Mouse (Mus musculus) layer of hippocampus, postnatal 36 days (tissue): Measurements from ENCODE around the gene 1700016D06Rik. TPM values are rescaled to one million over a fixed set of nuclear protein-coding genes. Genes with fewer than 3 reads are reported as not detected.

ENCODE experiments used
- DNase-seq, 2 experiments: peaks; one replicate each; pipeline ENCODE4 v3.0.0; 2022
- total RNA-seq, 2 experiments: library from RNA; stranded (reverse); gene quantifications; 2 replicates each; pipeline ENCODE4 v1.2.3; 2021

1700016D06Rik gene
- total RNA-seq, 2 experiments from 2014 or later = not detected

DNA sequence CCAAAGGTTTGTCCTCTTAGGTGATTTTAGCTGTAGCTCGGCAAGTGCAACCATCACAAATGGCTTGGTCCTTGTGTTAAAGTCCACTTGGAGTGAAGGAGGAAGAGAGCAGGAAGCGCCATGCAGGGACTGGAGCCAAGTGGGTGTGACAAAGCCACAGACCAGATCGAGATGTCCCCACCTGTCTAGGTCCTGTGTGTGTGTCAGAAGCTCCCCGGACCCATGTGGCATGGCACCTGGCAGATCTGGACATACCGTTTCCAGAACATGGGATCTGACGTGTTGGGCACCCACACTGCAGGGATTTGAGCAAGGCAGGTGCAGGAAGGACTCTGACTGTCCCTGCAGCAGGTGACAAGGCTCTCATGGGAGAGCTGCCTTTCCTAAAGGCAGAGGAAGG, 565 bp upstream of the 1700016D06Rik start:
- no peak for DNase-seq

DNA sequence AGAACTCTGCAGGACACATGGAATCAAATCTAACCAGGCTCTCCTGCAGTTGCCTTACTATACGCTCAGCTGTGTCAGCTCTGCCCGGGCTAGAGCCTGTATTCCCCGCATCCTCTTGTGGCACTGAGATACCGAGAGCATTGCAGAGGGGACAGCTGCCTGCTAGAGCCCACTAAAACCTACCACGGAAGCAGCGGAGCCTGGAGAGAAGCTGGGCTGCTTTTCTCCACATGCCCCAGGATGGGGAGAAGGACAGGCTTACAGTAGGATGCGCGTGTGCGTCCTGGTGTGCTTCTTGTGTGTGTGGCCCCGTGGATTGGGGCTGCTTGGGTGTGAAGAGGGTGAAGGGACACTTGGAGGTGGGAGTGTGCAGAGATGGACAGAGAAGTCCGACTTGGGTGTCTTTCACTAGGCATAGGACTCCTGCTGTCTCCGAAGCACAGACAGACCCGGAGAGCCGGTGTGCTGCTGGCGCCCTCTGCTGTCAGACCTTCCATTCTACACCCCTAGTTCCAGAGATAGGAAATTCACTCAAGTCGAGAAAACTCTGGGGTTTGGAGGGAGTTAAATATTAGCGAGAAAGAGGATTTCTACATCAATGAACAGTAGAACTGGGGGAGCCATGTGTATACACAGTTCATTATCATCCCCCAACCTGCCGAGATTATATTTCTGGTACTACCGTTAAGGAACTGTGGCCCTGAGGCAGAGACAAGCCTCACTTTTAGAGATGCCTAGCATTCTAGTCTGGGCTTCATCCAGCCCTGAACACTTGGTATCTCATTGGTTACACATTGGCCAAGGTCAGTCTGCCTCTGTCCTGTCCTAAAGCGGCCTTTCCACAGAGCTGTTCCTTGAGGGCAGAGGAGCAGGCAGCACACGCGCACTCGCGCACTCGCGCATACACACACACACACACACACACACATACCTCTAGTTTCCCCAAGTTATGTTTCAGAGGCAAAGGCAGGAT, 517 bp downstream of the 1700016D06Rik start:
- DNase-seq = peak; percentile 82 to 85

DNA sequence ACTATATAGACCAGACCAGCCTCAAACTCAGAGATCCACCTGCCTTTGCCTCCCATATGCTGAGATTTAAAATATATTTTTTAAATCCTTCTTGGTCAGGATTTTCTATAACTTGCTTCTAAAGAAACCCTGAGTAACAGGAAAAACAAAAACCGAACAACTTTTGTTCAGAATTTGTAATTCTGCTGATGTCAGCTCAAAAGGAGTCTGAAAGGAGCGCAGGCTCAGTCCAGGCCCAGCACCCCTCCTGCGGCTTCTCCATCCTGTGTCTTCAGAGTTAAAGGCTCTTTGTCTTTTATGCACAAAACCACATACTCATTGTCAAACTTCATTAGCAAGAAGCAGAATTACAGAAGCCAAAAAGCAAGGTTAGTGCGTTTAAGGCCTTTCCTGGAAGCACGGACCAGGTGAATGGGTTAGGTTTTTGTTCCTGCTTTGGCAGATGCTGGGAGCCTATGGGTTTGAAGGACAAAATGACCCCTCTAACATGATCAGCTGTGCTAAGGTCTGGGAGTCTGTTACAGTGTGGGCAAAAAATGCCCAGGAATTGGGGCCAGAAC, 1.3 kb downstream of the 1700016D06Rik start:
- DNase-seq = no peak

DNA sequence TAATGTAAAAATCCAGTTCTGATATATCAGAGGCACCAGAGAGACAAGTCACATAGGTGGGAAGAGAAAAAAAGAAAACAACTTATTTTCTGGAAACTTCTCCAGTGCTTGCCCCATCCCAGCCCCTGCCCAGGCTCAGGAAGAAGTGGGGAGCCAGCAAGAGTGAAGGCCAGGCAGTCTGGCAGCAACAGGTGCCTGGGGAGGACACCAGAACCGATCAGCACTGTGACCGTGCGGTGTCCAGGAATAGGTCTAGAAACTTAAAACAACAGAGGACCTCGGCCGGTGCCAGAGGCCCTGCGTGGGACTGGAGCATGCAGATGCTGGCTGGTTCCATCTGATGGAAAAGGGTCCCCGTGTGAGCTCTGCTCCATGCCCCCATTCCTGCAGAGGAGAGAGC, 3.4 kb downstream of the 1700016D06Rik start:
- no peak for DNase-seq

DNA sequence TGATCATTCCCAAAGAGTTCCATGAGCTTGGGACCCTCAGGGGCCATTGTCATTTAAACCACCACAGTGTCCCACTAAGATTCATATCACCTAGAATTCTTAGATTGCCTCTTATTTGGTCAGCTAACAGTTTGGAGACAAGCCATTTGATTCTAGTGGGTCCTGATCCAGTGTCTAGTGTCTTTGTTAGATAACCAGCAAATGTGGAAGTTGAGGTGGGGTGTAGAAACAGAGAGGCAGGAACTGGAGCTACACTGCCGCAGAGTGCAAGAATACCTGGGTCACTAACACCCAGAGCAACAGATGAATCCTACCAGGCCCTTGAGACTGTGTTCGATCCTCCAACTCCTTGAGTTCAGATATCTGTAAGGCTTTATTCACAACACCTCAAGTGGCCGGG, 4.7 kb downstream of the 1700016D06Rik start:
- DNase-seq = no peak

DNA sequence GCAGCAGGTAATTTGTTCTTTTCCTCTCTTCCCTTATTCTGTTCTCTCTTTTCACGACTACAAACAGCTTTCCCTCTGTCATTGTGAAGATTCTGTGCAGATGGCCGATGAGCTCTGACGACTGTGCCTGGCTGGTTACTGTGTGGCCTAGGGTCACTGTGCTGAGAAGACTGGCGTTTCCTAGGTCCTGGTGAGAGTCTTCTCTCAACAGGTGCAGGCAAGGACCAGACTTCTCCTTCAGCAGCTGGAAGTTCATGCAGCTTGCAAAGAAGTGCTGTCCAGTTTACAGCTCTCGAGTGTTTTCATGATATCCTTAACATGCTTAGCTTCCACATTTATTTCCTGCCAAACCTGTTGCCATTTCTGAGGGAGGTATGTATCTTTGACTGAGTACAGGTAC, 6.9 kb downstream of the 1700016D06Rik start:
- DNase-seq = no peak

DNA sequence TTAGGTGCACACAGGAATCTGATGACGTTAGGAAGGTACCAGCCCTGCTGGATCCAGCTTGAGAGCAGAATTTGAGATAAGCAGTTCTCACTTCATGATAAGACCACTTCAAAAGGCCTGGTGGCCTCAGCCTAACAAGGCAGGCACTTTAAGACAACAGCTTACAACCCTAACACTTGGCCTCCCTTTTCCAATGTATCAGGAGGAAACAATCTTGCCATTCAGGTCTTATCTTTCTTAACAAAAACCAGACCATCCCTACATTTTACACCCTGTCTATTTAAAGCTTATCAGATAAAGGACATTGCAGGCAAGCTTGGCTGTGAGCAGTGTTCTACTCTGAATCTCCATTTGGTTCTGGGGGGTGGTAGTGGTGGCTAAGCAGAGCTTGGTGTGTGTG, 8.4 kb downstream of the 1700016D06Rik start:
- no peak for DNase-seq

DNA sequence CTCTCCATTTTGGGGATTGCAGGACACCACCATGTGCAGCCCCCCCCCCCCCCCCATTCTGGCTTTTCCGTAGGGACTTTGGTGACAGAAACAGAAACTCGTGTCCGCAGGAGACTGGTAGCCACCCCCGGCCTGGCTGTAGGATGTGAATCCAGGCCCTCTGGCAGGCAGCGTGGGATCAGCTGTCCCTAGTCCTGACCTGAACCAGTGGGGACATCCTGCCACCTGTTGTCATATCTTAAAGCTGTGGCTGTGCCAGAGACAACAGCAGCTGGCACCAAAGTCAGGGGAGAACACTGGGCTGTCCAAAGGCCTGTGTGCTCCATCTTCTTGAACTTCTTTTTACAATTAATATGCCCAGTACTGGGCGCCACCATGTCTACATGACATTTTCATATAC, 9.1 kb downstream of the 1700016D06Rik start:
- no peak for DNase-seq

DNA sequence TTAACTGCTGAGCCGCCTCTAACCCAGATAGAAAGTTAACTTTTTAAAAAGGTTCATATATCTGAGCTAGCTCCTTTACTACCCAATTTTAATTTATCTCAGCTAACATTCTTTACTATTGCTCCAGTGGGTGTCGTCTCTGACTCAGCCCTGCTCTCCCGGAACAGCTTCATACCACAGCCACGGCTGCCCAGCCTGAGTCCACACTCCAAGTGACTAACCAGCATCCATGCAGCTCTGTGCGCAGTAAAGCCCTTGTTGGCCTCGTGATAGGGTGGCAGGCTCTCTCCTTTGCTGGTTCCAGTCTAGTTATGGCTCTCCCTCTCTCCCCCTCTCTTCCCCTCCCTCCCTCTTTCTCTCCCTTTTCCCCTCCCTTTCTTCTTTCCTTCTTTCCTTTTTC, 9.6 kb downstream of the 1700016D06Rik start:
- no peak for DNase-seq

DNA sequence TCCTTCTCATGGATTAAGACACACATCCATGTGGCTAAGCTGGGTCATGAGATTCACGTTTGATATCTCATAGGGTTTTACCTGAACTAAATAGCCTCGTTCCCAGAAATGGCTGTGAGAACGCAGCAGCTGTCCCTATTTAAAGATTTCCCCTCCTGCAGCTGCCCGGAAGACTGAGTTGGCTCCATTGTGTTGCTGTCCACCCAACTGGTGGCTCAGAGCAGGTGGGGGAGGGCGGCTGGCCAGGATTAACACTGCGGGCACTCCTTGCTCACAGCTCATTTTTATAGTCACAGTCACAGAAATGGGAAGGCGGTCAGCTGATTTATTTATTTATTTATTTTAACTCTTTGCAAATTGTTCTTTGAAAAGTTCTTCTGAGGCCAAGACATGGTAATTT, 10.9 kb downstream of the 1700016D06Rik start:
- DNase-seq = no peak

DNA sequence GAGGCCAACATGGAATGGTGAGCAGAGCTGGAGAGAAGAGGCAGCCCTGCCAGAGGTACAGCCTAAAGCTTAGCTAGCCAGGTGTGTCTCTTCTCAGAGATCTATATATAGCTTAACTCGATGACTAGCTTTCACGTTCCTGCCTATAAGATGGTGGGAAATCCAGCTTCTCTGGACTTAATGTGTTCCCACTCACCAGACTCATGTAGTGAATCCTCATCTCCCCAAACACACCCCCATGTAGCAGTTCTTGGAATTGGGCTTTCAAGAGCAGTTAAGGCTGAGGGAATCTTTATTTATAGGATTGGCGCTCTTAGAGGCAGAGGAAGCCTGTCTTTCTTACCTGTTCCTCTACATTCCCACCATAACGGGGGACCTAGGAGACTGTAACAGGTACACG, 13.6 kb downstream of the 1700016D06Rik start:
- no peak for DNase-seq

DNA sequence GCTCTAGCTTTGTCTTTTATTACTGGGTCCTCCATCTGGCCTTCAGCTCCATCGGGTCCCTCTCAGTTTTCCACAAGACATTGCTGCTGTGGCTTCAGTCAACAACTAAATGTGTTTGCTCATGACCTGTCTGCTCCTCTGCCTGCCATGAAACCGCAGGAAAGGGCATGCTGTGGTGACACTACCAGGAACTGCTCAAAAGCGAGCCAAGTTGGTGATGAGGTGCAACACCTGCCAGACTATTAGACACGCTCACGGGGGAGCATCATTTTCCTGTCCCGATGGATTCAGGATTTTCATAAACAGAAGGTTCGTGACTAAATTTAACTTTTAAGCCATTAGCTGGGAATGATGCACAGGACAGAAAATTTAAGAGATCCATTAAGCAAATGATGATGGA, 16.3 kb downstream of the 1700016D06Rik start:
- no peak for DNase-seq

DNA sequence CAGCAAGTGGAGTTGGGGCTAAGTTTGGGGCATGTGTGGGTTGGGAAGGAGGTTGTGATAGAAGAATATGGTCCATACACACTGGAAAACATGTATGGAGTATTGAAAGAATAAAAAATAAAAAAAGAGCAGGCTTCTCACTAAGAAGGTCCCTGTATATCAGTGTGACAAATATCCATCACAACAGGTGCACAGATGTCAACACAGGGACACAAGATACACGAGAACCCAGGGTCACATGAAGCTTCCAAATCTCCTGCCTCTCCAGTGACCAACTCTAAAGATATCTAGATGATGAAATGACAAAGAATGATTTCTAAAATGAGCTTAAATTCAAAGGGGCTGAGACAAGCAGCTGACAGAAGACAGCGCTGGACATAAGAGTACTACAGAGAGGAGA, 32.6 kb downstream of the 1700016D06Rik start:
- DNase-seq = no peak

DNA sequence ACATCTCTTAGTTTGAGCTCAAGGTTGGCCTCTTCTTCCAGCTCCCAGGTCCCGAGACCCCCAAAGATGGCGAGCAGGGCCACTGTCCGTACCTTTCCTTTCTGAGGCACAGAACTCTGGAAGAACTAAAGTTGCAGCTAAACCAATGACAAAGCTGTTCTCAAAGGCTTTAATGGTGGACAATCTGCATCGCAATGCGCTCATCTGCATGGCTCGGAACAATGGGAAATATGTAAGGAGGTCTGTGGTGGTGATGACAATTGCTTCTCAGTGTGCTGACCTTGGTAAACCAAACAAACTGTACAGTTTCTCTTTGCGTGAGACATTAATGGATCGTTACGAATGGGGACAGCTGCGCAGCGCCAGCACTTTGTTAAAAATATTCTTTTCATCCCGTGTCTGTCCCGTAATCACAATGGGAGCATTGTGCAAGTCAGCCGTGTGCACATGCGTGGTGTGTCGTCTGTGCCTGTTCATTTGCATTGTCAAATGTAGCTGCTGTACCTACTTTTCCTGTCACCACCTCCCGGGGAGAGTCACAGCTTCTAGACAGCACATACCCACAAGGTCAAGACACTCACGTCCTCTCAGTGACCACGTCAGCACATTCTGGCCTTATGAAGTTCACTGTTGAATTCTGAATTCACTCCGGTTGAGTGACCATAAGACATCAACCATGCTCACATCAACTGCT, 34.7 kb downstream of the 1700016D06Rik start:
- DNase-seq = peak; percentile 13 to 20

DNA sequence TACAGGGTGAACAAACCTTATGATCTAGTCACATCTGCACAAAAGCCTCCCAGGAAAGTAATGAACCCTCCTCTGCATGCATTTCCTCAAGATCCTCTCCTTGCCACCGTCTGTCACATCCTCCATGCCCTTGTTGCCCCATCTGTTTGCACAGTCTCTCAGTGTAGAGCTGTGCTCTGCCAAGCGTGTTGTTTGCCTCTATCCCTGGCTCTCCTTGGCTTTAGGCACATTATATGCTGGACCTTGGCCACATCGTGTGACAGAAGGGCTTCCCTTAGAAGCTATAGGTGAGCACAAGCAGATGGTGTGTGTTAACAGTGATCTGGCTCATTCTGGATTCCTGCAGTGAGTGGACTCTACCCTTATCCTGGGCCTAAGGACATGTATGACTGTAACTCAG, 38.9 kb downstream of the 1700016D06Rik start:
- DNase-seq = no peak

DNA sequence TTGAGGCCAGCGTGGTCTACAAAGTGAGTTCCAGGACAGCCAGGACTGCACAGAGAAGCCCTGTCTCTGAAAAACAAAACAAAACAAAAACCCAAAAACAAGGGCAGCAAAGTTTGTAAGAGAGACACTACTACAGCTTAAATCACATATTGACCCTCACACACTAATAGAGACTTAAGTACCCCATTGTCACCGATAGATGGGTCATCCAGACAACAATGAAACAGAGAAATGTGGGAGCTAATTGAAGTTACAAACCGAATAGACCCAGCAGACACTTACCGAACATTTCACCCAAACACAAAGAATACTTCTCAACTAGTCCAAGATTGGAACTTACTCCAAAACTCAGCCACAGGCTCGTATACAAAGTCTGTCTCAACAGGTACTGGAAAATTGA, 50.8 kb downstream of the 1700016D06Rik start:
- no peak for DNase-seq

DNA sequence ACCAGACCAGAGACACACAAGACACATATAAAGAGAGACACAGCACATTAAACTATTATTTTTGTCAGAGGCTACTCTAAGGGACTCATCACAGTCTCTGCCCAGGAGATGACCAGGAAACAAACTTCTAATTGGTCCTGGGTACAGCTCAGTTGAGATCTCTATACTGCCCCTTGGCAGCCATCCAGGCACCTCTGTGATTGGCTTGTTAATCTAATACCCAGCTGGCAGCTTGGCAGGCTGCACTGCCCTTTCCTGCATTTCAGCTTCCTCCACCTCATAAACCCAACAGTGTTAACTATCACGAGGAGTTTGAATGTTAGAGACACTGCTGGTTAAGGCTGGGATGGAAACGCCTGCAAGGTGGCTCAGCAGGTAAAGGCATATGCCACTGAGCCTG, 57.7 kb downstream of the 1700016D06Rik start:
- DNase-seq = no peak

DNA sequence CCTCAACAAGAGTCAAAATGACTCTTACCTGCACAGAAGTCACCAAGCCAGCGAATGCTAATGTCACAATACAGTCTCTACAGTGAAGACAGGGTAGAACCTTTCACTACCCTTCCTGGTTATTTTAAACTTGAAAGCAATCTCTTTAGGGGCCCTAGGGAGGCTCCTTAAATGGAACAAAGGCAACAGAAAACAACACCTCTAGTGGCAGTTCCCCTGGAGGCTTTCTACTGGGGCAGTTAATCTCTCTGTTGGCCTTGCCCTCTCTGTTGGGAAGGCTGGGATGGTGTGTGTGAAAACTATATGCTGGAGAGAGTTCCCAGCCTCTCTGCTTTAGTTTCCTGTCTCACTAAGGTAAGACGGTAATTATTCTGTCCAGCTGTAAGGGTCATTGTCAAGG, 60.3 kb downstream of the 1700016D06Rik start:
- DNase-seq = no peak

DNA sequence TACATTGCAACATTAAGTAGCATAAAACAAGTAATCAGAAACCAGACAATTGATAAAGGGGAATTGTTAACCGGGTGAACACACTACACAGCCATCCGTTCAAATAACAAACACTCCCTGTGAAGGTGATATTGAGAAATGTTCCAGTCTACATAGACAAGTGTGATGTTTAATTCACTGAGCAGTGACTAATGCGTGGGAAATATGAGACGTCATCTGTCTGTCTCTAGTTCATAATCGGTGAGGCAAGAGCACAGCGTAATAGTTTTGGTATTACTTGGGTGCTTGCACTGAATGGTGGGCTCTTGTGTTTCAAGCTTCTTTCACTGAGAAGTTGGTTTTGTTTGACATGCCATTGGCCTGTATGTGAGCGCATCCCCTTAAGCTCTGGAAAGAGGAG, 63.3 kb downstream of the 1700016D06Rik start:
- DNase-seq = no peak

DNA sequence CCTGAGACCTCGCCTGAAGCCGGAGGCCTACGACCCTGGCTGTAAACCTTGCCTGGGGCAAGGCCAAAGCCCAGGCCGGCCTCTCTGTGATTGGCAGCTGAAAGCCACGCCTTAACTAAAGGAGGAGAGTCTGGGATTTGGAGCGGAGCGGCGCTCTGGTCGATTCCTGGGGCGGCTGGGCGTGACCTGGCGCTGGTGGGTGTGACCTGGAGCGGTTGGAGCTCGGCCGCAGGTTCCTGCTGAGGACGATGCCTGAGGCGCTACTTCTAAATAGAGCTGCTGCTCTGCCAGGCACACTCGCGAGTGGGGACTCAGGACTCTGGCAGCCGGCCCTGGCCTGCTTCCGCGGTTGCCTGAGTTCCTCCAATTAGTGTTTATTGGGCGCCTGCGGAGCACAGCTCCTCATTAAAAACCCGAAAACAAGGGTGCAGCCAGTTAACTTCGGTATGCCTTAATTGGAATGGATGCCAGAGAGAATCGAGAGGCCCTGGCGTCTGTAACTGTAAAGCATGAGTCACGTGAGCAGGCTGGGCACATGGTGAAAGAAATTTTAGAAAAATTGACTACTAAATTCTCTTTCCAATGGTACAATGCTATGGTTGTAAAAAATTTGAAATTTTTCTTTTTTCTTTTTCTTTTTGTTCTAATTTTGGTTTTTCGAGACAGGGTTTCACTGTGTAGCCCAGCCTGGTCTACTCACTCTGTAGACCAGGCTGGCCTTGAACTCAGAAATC, 64.4 kb downstream of the 1700016D06Rik start:
- DNase-seq = peak; percentile 82 to 85

DNA sequence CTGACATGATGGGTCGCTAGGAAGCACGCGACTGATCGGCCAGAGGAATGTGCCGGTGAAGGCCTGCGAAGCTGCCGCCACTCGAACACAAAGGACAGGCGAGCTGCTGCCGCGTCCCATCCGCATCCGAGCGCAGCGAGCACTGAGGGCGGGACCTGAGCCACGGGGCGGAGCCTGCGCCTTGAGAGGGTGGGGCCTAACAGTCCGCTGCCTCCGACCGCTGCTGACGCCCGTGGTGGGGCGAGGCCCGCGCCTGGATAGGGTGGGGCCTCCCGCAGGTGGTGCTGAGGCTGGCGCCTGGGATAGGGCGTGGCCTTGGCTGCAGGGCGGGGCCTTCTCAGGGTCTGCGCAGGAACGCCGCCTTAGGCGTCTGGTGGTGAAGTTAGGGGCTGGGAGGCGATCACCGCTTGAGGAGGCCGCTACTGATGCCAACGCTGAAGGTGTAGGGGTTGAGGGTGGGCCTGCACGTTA, 65.2 kb downstream of the 1700016D06Rik start, which contains the start of gene Ankrd10:
Gene Ankrd10 (minus strand): TSS at position 147 of the 471 bp plus-strand sequence.
- DNase-seq = peak; percentile 96

DNA sequence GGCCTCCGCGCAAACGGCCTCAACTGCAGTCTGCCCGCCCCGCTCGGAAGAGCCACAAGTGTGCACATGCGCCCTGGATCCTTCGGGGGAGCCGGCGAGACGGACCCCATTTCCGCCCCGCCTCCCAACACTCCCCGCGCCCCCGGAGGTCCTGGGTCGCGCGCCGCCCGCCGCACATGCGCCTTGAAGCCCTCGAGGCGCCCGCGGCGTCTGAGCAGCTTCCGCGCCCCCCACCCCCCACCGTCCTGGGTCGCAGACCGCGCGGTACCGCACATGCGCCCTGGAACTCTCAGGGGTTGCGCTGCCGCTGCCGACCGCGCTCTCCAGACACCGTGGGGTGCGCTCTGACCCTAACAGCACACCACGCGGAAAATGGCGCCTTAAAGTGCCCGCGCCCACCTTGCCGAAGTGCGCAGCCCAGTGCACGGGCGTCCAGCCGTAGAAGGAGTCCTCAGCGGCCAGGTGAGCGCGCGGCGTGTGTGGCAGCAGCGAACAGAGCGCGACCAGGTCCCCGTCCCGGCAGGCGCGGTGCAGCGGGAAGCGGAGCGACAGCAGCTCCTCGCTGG, 65.8 kb downstream of the 1700016D06Rik start:
- DNase-seq = peak; percentile 87 to 88
